Mouse (Mus musculus) heart, embryonic 14.5 days (tissue): ENCODE results near the gene Nptn. TPM values are rescaled to one million over a fixed set of nuclear protein-coding genes. Genes with fewer than 3 reads are reported as not detected.

Source experiments
- ATAC-seq: fragments of 200-750 bp; cut with Nextera tagmentation; 2 replicates; pipeline ENCODE4 v1.8.0; 2017; ENCODE audit warnings: low read depth, moderate TSS enrichment; ENCODE audit not compliant: insufficient number of reproducible peaks, insufficient read depth, low FRiP score
- H3K27ac ChIP-seq, 2 experiments: fragments of 200-500 bp in 1 of 2; fragments of 300-500 bp in 1 of 2; sonication (generic) in 1 of 2; replicated peaks in 1 of 2; 2 replicates each; pipeline ENCODE4 v1.5.1; 2012 to 2014; ENCODE audit warnings: low read depth in 2 of 2, low read length in 2 of 2, control low read depth in 1 of 2, mild to moderate bottlenecking in 1 of 2, mixed read lengths in 1 of 2; ENCODE audit not compliant: control insufficient read depth in 1 of 2, insufficient read depth in 1 of 2
- H3K27me3 ChIP-seq: fragments of 300-500 bp; sonication (generic); 2 replicates; pipeline ENCODE4 v1.6.1; 2014; ENCODE audit warnings: mild to moderate bottlenecking, low read length, control low read depth; ENCODE audit not compliant: control insufficient read depth, insufficient read depth
- H3K36me3 ChIP-seq: fragments of 300-500 bp; sonication (generic); 2 replicates; pipeline ENCODE4 v1.6.1; 2014; ENCODE audit warnings: mild to moderate bottlenecking, control low read depth, low read length, mixed read lengths; ENCODE audit not compliant: control insufficient read depth, insufficient read depth
- H3K4me1 ChIP-seq, 2 experiments: fragments of 200-500 bp in 1 of 2; fragments of 300-500 bp in 1 of 2; sonication (generic) in 1 of 2; 2 replicates each; pipeline ENCODE4 v1.6.1; 2012 to 2014; ENCODE audit warnings: low read length in 2 of 2, control low read depth in 1 of 2, mixed read lengths in 1 of 2; ENCODE audit not compliant: control insufficient read depth in 2 of 2, insufficient read depth in 2 of 2
- H3K4me2 ChIP-seq: fragments of 300-500 bp; sonication (generic); 2 replicates; pipeline ENCODE4 v1.6.1; 2014; ENCODE audit warnings: mild to moderate bottlenecking, low read length
- H3K4me3 ChIP-seq, 2 experiments: fragments of 200-500 bp in 1 of 2; fragments of 300-500 bp in 1 of 2; sonication (generic) in 1 of 2; 2 replicates each; pipeline ENCODE4 v1.5.1; 2012 to 2014; ENCODE audit warnings: low read length in 2 of 2, mild to moderate bottlenecking in 2 of 2, control low read depth in 1 of 2, low read depth in 1 of 2, moderate library complexity in 1 of 2; ENCODE audit not compliant: control insufficient read depth in 1 of 2, insufficient read depth in 1 of 2
- H3K9ac ChIP-seq: fragments of 300-500 bp; sonication (generic); 2 replicates; pipeline ENCODE4 v1.6.1; 2014; ENCODE audit warnings: mild to moderate bottlenecking, low read length
- H3K9me3 ChIP-seq: fragments of 300-500 bp; sonication (generic); 2 replicates; pipeline ENCODE4 v1.6.1; 2016; ENCODE audit warnings: low read length, control low read depth; ENCODE audit not compliant: control insufficient read depth
- WGBS: fragments of 180-500 bp; shearing (Covaris S2); extraction: QIAGEN DNeasy Blood & Tissue Kit; methylation state at CpG from one replicate; pipeline ENCODE4 v1.1.7; 2014; 5-methylcytosine and 5-hydroxymethylcytosine counted together
- polyA plus RNA-seq: library from polyadenylated mRNA; unstranded; fragments of >200 nt; fragmentation: Nextera tagmentation; extraction: Ambion mirVana; gene quantifications from 2 replicates; pipeline ENCODE4 v1.2.1, GENCODE M21; 2014

Nptn gene
- polyA plus RNA-seq, 1 experiment from 2014 or later: 136 TPM

DNA sequence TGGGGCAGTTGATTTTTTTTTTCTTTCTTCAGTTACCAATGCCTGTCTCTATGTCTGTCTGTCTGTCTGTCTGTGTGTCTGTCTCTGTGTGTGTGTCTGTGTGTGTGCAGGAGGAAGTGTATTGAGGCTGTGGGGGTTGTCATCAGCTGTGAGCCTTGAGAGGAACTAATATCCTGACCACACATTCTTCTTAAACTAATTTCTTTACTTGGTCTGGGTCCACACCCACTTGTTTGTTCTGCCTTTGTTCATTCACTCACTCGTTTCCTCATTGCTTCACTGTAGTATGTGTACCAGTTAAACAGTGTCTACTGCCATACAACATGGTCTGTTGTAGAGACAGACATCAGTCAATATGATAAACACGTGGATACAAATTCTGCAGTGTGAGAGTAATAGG is 45.2 kb downstream of the Nptn start:
- H3K27me3 ChIP-seq: no peaks in the 10 kb centered on the region
- no peak overlapping the region for H3K4me2 ChIP-seq
- peaks cover 35% of the 10 kb centered on the region for H3K36me3 ChIP-seq
- H3K4me3 ChIP-seq: no peak overlapping the region
- 82% methylated on average over 2 of the region's 2 CpGs for WGBS
- H3K27ac ChIP-seq: no peak overlapping the region
- no peak for ATAC-seq
- H3K4me1 ChIP-seq: 0 out of 4 replicates have a peak, but pooled peaks cover 0 to 3% of the 10 kb centered on the region in 2 experiments
- H3K9ac ChIP-seq: no peak overlapping the region
- no peaks in the 10 kb centered on the region for H3K9me3 ChIP-seq

DNA sequence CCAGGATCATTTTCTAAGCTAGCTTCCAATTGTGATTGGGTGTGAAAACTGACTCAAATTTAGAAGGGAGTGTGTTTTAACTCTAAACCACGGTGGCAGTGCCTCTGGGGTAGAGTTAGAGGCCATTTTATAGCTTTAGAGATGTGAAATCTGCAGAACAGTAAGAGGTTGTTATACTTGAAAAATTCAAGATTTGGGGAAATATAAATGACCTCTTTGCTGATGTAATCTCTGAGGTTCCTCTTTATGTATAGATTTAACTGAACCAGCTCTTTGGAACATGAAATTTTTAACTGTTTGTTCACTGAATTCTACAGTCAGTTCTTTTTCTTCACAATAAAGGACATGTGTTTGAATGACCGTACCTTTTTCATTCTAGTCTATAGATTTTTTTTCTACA is 48.4 kb downstream of the Nptn start:
- Histone ChIP-seq H3K27ac (no peak overlapping the region), H3K4me3 (no peak overlapping the region), H3K9me3 (no peaks in the 10 kb centered on the region), H3K4me1 (no peaks in the 10 kb centered on the region), H3K36me3 (peaks cover 46% of the 10 kb centered on the region), H3K4me2 (no peak overlapping the region), H3K9ac (no peak overlapping the region), H3K27me3 (no peaks in the 10 kb centered on the region)
- 77% methylated on average over 2 of the region's 2 CpGs for WGBS
- ATAC-seq: no peak

DNA sequence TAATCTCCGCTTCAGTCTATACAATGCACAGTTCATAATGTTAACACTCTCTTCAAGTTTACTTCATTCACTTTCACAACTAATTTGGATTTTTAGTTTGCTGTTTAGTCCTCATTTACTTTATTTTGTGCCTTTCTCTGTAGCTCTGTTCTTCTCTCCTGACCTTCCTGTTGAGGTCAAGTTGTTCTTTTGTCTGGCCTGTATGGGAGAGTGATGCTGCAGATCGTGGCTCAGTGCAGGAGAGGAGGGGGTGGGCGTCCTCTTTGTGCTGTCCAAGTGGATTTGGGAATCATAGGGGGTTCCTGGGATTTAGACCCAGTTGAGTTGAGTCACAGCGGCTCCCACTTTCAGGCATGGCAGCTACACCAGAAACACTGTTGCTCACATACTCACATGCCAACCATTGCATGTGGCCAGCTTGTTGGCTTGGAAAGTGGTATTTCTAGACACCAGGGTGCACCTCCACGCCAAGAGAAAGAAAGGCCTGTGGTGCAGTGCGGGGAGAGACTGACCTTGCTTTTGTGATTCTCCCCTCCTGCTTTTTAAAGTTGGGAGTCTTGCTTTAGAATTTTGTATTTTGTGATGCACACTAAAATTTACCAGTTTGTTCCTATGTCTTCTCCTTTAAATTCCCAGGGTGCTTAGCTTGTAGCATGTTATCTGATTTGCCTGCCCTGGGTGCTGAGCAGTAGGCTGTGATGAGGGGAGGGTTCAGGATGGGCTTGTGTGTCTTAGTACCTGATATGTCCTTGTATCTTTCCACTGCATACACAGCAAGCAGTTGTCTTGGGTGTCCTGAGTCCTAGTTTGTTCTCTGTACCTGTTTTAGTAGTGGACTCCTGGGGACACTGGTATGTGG is 66.6 kb downstream of the Nptn start:
- H3K27me3 ChIP-seq: no peaks in the 10 kb centered on the region
- H3K4me2 ChIP-seq: no peak overlapping the region
- WGBS: 76% methylated on average over 6 of the region's 6 CpGs
- H3K9ac ChIP-seq: no peak overlapping the region
- peaks cover 48% of the 10 kb centered on the region for H3K36me3 ChIP-seq
- ATAC-seq: no peak
- H3K27ac ChIP-seq: no peak overlapping the region
- no peaks in the 10 kb centered on the region for H3K4me1 ChIP-seq
- no peaks in the 10 kb centered on the region for H3K9me3 ChIP-seq
- H3K4me3 ChIP-seq: no peak overlapping the region

DNA sequence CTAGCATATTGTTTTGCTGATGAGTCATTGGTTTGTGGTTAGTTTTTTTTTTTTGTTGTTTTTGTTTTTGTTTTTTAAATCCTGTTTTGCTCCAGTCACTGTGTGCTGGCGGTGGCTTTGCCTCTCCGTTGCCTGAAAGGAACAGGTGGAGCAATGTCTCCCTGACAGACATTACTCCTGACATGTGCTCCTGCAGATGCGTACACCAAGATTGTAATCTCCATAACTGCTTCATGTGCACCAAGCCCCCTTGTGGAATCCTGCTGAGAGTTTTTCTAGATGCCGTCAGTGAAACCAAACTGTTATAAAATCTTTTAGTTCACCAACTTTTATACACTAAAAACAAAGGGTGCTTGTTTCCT is 67.2 kb downstream of the Nptn start:
- Histone ChIP-seq H3K27me3 (no peaks in the 10 kb centered on the region), H3K4me3 (no peak overlapping the region), H3K4me2 (no peak overlapping the region), H3K27ac (no peak overlapping the region), H3K4me1 (no peaks in the 10 kb centered on the region), H3K36me3 (peaks cover 42% of the 10 kb centered on the region), H3K9me3 (no peaks in the 10 kb centered on the region), H3K9ac (no peak overlapping the region)
- WGBS: 71% methylated on average over 4 of the region's 4 CpGs
- ATAC-seq: no peak

DNA sequence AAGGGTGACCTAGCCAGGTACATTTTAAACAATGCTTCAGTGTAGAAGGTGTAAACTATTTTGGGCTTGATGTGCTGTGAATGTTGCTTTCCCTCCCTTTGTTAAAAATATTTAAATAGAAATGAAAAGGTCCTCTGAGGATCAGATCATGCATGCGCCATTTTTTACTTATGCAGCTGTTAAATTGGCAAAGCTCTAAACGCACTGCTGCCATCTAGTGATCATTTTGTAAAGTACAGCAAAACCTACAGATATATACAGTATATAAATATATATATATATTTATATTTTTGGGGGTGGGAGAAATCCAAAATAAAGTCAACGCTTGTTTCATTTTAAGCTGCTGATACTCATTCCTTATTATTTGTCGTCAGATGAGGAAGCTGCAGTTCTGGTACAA is 70.0 kb downstream of the Nptn start:
- Histone ChIP-seq H3K9me3 (no peaks in the 10 kb centered on the region), H3K4me2 (no peak overlapping the region), H3K9ac (no peak overlapping the region), H3K27ac (no peak overlapping the region), H3K36me3 (peaks cover 40% of the 10 kb centered on the region), H3K27me3 (no peaks in the 10 kb centered on the region), H3K4me1 (peaks cover 0 to under 1% of the 10 kb centered on the region in 2 experiments; a peak in 1 of 4 replicates), H3K4me3 (no peak overlapping the region)
- ATAC-seq: no peak
- 57% methylated on average over 4 of the region's 4 CpGs for WGBS

DNA sequence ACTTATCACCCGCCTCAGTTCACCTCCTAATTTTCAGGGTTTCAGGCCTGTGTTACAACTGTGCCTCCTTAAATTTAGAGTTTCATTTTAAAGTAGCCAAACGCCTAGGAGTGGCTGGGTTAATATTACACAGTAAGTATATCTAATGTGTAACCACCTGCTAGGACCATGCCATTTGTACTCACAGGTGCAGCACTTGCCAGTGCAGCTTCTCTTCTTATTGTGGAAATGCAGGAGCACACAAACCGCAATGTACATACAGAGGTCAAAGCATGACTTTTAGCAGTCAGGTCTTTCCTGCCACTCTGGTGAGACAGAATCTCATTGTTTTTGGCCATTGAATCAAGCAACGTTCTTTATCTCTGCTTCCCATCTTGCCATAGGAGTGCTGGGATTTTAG is 72.5 kb downstream of the Nptn start:
- no peak overlapping the region for H3K4me3 ChIP-seq
- no peak for ATAC-seq
- H3K9ac ChIP-seq: no peak overlapping the region
- H3K36me3 ChIP-seq: peaks cover 56% of the 10 kb centered on the region
- H3K27me3 ChIP-seq: no peaks in the 10 kb centered on the region
- H3K9me3 ChIP-seq: no peaks in the 10 kb centered on the region
- peaks cover 1 to 25% of the 10 kb centered on the region in 2 experiments for H3K4me1 ChIP-seq
- 77% methylated on average over 4 of the region's 4 CpGs for WGBS
- no peak overlapping the region for H3K4me2 ChIP-seq
- no peak overlapping the region for H3K27ac ChIP-seq

DNA sequence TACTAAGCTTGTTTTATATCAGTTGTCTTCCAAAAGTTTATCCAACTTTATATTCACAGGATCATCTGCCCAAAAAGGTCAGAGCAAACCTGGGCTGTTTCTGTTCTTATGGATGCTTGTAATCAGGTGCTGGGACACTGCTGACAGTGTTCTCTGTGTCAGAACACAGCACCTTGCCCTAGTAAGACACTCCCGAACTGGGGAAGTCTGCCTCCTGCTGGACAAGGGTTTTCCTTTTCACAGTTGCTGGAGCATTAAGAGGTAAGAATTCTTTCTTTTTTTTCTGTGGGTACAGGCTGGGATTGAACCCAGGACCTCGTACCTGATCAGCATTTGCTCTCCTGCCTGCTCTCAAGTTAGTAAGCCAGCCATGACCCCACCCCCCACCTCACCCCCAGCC is 74.4 kb downstream of the Nptn start:
- Histone ChIP-seq H3K4me3 (no peak overlapping the region), H3K36me3 (peaks cover 52% of the 10 kb centered on the region), H3K27me3 (no peaks in the 10 kb centered on the region), H3K9ac (no peak overlapping the region), H3K4me2 (no peak overlapping the region), H3K27ac (no peak overlapping the region), H3K9me3 (no peaks in the 10 kb centered on the region), H3K4me1 (peaks cover 6 to 31% of the 10 kb centered on the region in 2 experiments)
- whole genome bisulfite sequencing: 55% methylated on average over 2 of the region's 2 CpGs
- no peak for ATAC-seq

DNA sequence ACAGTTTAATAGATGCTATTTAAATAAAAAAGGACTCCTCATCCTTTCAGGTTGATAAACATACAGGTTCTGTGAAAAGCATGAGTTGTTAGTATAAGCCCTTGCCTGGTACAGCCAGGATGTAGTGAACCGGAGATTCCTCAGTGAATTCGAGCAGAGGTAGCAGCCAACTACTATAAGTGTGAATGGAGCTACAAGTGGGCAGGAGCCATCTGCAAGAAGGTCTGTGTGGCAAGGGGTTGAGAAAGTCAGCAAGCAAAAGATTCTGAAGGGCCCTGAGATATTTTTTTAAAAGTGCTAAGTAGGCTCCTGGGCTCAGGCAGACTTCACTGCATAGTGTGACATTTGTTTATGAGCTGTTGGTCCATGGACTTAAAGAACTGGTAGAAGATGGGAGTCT is 74.8 kb downstream of the Nptn start:
- Histone ChIP-seq H3K27ac (no peak overlapping the region; a peak in 1 of 4 replicates), H3K36me3 (peaks cover 49% of the 10 kb centered on the region), H3K9me3 (no peaks in the 10 kb centered on the region), H3K9ac (no peak overlapping the region), H3K4me3 (no peak overlapping the region), H3K27me3 (no peaks in the 10 kb centered on the region), H3K4me2 (no peak overlapping the region), H3K4me1 (peaks cover 6 to 31% of the 10 kb centered on the region in 2 experiments)
- ATAC-seq: no peak
- WGBS: 88% methylated on average over 2 of the region's 2 CpGs
